Mouse (Mus musculus) spleen, adult 2 months (tissue): Measurements from ENCODE around the gene Ipo5. TPM values are rescaled to one million over a fixed set of nuclear protein-coding genes. Genes with fewer than 3 reads are reported as not detected.
A peak's percentile ranks its signal among the peaks of the same experiment; 100 is the strongest.

Experiments used
- DNase-seq, 2 experiments: peaks; one replicate each; pipeline versions ENCODE4 v3.0.0 to v3.0.0-alpha.2; 2012 to 2021; ENCODE audit warnings: low spot score in 2 of 2, low read depth in 1 of 2
- H3K27ac ChIP-seq: fragments of 200-500 bp; 2 replicates; pipeline ENCODE4 v1.5.1; 2012; ENCODE audit warnings: low read length, inconsistent platforms; ENCODE audit not compliant: insufficient read depth
- H3K27me3 ChIP-seq: fragments of 200-500 bp; 2 replicates; pipeline ENCODE4 v1.6.1; 2012; ENCODE audit warnings: mild to moderate bottlenecking, moderate library complexity, low read length, inconsistent platforms; ENCODE audit not compliant: control insufficient read depth, insufficient read depth
- H3K36me3 ChIP-seq: fragments of 200-500 bp; 2 replicates; pipeline ENCODE4 v1.6.1; 2012; ENCODE audit warnings: mild to moderate bottlenecking, low read length, inconsistent platforms; ENCODE audit not compliant: control insufficient read depth, insufficient read depth
- H3K4me1 ChIP-seq: fragments of 200-500 bp; 2 replicates; pipeline ENCODE4 v1.6.1; 2011; ENCODE audit warnings: inconsistent platforms; ENCODE audit not compliant: control insufficient read depth, insufficient read depth, insufficient read length
- H3K4me3 ChIP-seq: fragments of 200-500 bp; 2 replicates; pipeline ENCODE4 v1.5.1; 2011; ENCODE audit warnings: mild to moderate bottlenecking, inconsistent platforms; ENCODE audit not compliant: insufficient read depth, insufficient read length; ENCODE audit errors: extremely low read depth
- CTCF ChIP-seq: fragments of 200-500 bp; IDR thresholded peaks from 2 replicates; pipeline ENCODE4 v1.5.1; 2011; ENCODE audit warnings: mild to moderate bottlenecking, inconsistent platforms; ENCODE audit not compliant: insufficient read depth, insufficient read length, insufficient replicate concordance; ENCODE audit errors: extremely low read depth
- POLR2A ChIP-seq: fragments of 200-500 bp; IDR thresholded peaks from 2 replicates; pipeline ENCODE4 v1.6.1; 2011; ENCODE audit warnings: low read depth, low read length, inconsistent platforms
- WGBS: fragments of 180-500 bp; shearing (Covaris S2); methylation state at CpG from one replicate; pipeline ENCODE4 v1.1.7; 2018; 5-methylcytosine and 5-hydroxymethylcytosine counted together
- polyA plus RNA-seq: library from polyadenylated mRNA; depleted of rRNA; stranded (reverse); fragments of >200 nt; gene quantifications from 2 replicates; pipeline ENCODE4 v1.2.3, GENCODE M21; 2012

The Ipo5 gene
- polyA plus RNA-seq, 1 experiment, result 11.0 TPM

GRCm38 (mm10) chr14:120937102-120937501 lies 26.1 kb downstream of the Ipo5 start:
- no peaks in the 10 kb centered on the region for H3K4me1 ChIP-seq

DNA sequence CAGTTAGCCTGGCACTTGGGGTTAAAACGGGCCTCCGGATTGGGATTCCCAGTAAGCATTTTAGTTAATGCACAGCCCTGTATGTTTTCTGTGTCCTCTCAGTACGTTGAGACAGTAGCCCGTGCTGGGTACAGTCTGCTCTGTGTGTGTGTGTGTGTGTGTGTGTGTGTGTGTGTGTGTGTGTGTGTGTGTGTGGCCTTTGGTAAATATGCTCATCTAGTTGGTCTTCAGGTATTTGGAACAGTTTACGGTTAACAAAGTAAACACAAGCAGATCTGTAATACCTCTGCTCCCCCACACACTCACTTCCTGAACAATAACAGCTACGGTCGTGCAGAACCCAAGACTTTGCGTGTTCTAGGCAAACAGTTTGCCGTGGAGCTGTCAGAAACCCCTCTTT lies 31.8 kb downstream of the Ipo5 start:
- Histone ChIP-seq H3K4me1 (no peaks in the 10 kb centered on the region), H3K4me3 (no peak overlapping the region), H3K36me3 (peaks cover 56% of the 10 kb centered on the region), H3K27ac (no peak overlapping the region), H3K27me3 (no peaks in the 10 kb centered on the region)
- TF ChIP-seq POLR2A (no peak), CTCF (no peak)
- WGBS, result 94% methylated on average over 9 of the region's 9 CpGs
- no peak for DNase-seq

More at GRCm38 (mm10) chr14:120937102-120937501, 26.1 kb downstream of the Ipo5 start:
- H3K36me3 ChIP-seq, result peaks cover 54% of the 10 kb centered on the region
- H3K4me3 ChIP-seq, result no peak overlapping the region
- TF ChIP-seq CTCF (no peak), POLR2A (no peak)
- no peaks in the 10 kb centered on the region for H3K27me3 ChIP-seq
- no peak for DNase-seq
- H3K27ac ChIP-seq, result no peak overlapping the region
- 80% methylated on average over 1 of the region's 1 CpGs for WGBS

GRCm38 (mm10) chr14:120945146-120945545 lies 34.1 kb downstream of the Ipo5 start:
- 94% methylated on average over 7 of the region's 7 CpGs for WGBS
- H3K27ac ChIP-seq, result no peak overlapping the region
- TF ChIP-seq POLR2A, result no peak
- no peak for TF ChIP-seq CTCF
- DNase-seq, result no peak
- H3K36me3 ChIP-seq, result peaks cover 47% of the 10 kb centered on the region
- H3K27me3 ChIP-seq, result no peaks in the 10 kb centered on the region
- H3K4me1 ChIP-seq, result no peaks in the 10 kb centered on the region
- H3K4me3 ChIP-seq, result no peak overlapping the region

- DNase-seq, result no peak
- WGBS, result 89% methylated on average over 8 of the region's 8 CpGs
- Histone ChIP-seq H3K4me3 (no peak overlapping the region), H3K27me3 (no peaks in the 10 kb centered on the region), H3K4me1 (no peaks in the 10 kb centered on the region), H3K27ac (no peak overlapping the region), H3K36me3 (peaks cover 34% of the 10 kb centered on the region)
- TF ChIP-seq POLR2A, result no peak
- no peak for TF ChIP-seq CTCF
Observed at GRCm38 (mm10) chr14:120947104-120947503, 36.1 kb downstream of the Ipo5 start.

DNA sequence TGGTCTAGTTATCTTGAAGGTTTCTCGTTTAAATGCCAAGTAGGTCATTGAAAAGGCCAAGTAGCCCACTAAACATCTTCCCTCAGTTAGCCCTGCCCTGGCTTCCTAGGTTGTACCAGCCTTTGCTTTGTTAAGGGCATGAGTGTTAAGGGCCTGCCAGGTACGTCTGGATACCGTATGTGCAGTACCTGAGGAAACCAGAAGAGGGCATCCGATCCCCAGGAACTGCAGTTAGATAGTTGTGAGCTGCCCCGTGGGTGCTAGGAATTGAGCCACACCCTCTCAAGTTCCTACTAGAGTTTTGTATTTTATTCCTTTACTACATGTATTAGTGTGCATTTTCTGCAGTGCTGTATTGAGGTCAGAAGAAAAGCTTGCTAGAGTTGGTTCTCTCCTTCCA lies 38.0 kb downstream of the Ipo5 start:
- DNase-seq, result no peak
- H3K36me3 ChIP-seq, result peaks cover 22% of the 10 kb centered on the region
- WGBS, result 92% methylated on average over 5 of the region's 5 CpGs
- H3K4me3 ChIP-seq, result no peak overlapping the region
- no peak overlapping the region for H3K27ac ChIP-seq
- H3K27me3 ChIP-seq, result no peaks in the 10 kb centered on the region
- TF ChIP-seq CTCF (no peak), POLR2A (no peak)
- no peaks in the 10 kb centered on the region for H3K4me1 ChIP-seq

- no peak for TF ChIP-seq CTCF
- TF ChIP-seq POLR2A, result no peak
- 89% methylated on average over 2 of the region's 2 CpGs for WGBS
- peaks cover 18% of the 10 kb centered on the region for H3K36me3 ChIP-seq
Observed at GRCm38 (mm10) chr14:120950068-120950467, 39.0 kb downstream of the Ipo5 start.

DNA sequence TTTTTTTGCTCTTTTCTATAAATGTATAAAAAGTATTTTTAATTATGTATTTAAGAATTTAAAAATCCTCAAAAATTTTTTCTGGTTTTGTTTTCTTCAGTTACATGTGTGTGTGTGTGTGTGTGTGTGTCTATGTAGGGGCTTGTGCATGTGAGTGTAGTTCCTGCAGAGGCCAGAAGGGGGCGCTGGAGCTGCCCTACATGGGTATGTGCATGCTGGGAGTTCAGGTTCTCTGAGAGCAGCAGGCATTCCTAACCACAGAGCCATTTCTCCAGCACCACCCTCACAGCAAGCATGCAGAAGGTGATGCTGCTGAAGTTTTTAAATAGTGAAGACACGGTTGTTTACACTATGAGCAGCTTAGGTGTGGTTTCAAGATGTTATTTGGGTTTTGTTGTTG lies 41.4 kb downstream of the Ipo5 start:
- no peak overlapping the region for H3K27ac ChIP-seq
- no peak for TF ChIP-seq POLR2A
- peak; percentile 14; the same call in 1 of the 2 replicates for TF ChIP-seq CTCF
- H3K36me3 ChIP-seq, result peaks cover 3% of the 10 kb centered on the region
- DNase-seq, result no peak
- H3K4me1 ChIP-seq, result no peaks in the 10 kb centered on the region
- H3K4me3 ChIP-seq, result no peak overlapping the region
- no peaks in the 10 kb centered on the region for H3K27me3 ChIP-seq
- WGBS, result 46% methylated on average over 2 of the region's 2 CpGs

More at GRCm38 (mm10) chr14:120950068-120950467, 39.0 kb downstream of the Ipo5 start:
- Histone ChIP-seq H3K4me1 (no peaks in the 10 kb centered on the region), H3K27me3 (no peaks in the 10 kb centered on the region), H3K4me3 (no peak overlapping the region), H3K27ac (no peak overlapping the region)
- no peak for DNase-seq

- Histone ChIP-seq H3K27ac (no peak overlapping the region), H3K36me3 (no peaks in the 10 kb centered on the region), H3K4me3 (no peak overlapping the region), H3K4me1 (no peaks in the 10 kb centered on the region), H3K27me3 (no peaks in the 10 kb centered on the region)
- WGBS, result 84% methylated on average over 8 of the region's 8 CpGs
- DNase-seq, result no peak
- TF ChIP-seq CTCF (no peak), POLR2A (no peak)
Observed at GRCm38 (mm10) chr14:120960551-120960950, 49.5 kb downstream of the Ipo5 start.
